Mouse (Mus musculus) CH12.LX (cell line): ENCODE data around the gene Grap. TPM values are rescaled to one million over a fixed set of nuclear protein-coding genes. Genes with fewer than 3 reads are reported as not detected.
A peak's percentile ranks its signal among the peaks of the same experiment; 100 is the strongest.

Experiments
- DNase-seq: peaks from one replicate; pipeline ENCODE4 v3.0.0-alpha.2; 2013; ENCODE audit errors: extremely low read depth
- H3K27ac ChIP-seq: 2 replicates; pipeline ENCODE4 v1.5.1; 2012; ENCODE audit warnings: low read depth, mild to moderate bottlenecking, control low read depth, moderate library complexity; ENCODE audit not compliant: insufficient read depth
- H3K27me3 ChIP-seq: replicated peaks from 2 replicates; pipeline ENCODE3; 2012; ENCODE audit warnings: inconsistent platforms
- H3K36me3 ChIP-seq, 2 experiments: replicated peaks in 1 of 2; 2 replicates each; pipeline versions ENCODE3 to v1.6.1; 2012; ENCODE audit warnings: inconsistent platforms in 1 of 2, low read length in 1 of 2, mild to moderate bottlenecking in 1 of 2, mixed read lengths in 1 of 2, moderate library complexity in 1 of 2; ENCODE audit not compliant: control insufficient read depth in 1 of 2, insufficient read depth in 1 of 2
- H3K4me1 ChIP-seq, 2 experiments: 2 replicates each; pipeline ENCODE4 v1.6.1; 2012; ENCODE audit warnings: inconsistent platforms in 1 of 2, moderate library complexity in 1 of 2; ENCODE audit not compliant: insufficient read depth in 2 of 2, control insufficient read depth in 1 of 2
- H3K4me2 ChIP-seq: 2 replicates; pipeline ENCODE4 v1.6.1; 2012; ENCODE audit warnings: low read depth, mild to moderate bottlenecking, control low read depth; ENCODE audit not compliant: poor library complexity, insufficient read depth, severe bottlenecking
- H3K4me3 ChIP-seq, 3 experiments: fragments of 150-350 bp in 1 of 3; sonication (generic) in 1 of 3; replicated peaks in 1 of 3; 2 replicates each; pipeline versions ENCODE3 to v1.5.1; 2011 to 2012; ENCODE audit warnings: low read depth in 2 of 3, low read length in 2 of 3, mild to moderate bottlenecking in 2 of 3, moderate library complexity in 2 of 3, control low read depth in 1 of 3, improper control_type of control experiment in 1 of 3, inconsistent platforms in 1 of 3, mixed read lengths in 1 of 3; ENCODE audit not compliant: poor library complexity in 1 of 3
- H3K79me2 ChIP-seq: replicated peaks from 2 replicates; pipeline ENCODE4 v1.6.1; 2012; ENCODE audit warnings: mild to moderate bottlenecking, moderate library complexity; ENCODE audit not compliant: control insufficient read depth, poor library complexity, insufficient read depth, severe bottlenecking; ENCODE audit errors: extremely low read depth
- H3K9ac ChIP-seq: 2 replicates; pipeline ENCODE4 v1.6.1; 2012; ENCODE audit warnings: low read depth, mild to moderate bottlenecking, control low read depth, moderate library complexity; ENCODE audit not compliant: insufficient read depth
- H3K9me3 ChIP-seq: replicated peaks from 2 replicates; pipeline ENCODE3; 2012; ENCODE audit warnings: low read length, inconsistent platforms, mixed read lengths
- BHLHE40 ChIP-seq: IDR thresholded peaks from 2 replicates; pipeline ENCODE4 v1.6.1; 2011; ENCODE audit warnings: mild to moderate bottlenecking, low read depth, low read length, improper control_type of control experiment
- CHD1 ChIP-seq: IDR thresholded peaks from 2 replicates; pipeline ENCODE4 v1.6.1; 2012; ENCODE audit warnings: low read depth, low read length, improper control_type of control experiment, inconsistent platforms
- CHD2 ChIP-seq: IDR thresholded peaks from 2 replicates; pipeline ENCODE4 v1.6.1; 2011; ENCODE audit warnings: low read length, improper control_type of control experiment
- CTCF ChIP-seq, 2 experiments: IDR thresholded peaks in 1 of 2; conservative IDR thresholded peaks in 1 of 2; 2 replicates each; pipeline ENCODE4 v1.5.1; 2011 to 2012; ENCODE audit warnings: low read depth in 2 of 2, low read length in 2 of 2, improper control_type of control experiment in 1 of 2, inconsistent platforms in 1 of 2, mild to moderate bottlenecking in 1 of 2, moderate library complexity in 1 of 2
- E2F4 ChIP-seq: IDR thresholded peaks from 2 replicates; pipeline ENCODE4 v1.6.1; 2011; ENCODE audit warnings: low read depth, low read length, improper control_type of control experiment; ENCODE audit not compliant: insufficient replicate concordance
- ELF1 ChIP-seq: IDR thresholded peaks from 2 replicates; pipeline ENCODE4 v1.6.1; 2014; ENCODE audit warnings: low read depth, mild to moderate bottlenecking, inconsistent platforms, low read length, improper control_type of control experiment
- EP300 ChIP-seq: IDR thresholded peaks from 2 replicates; pipeline ENCODE4 v1.6.1; 2011; ENCODE audit warnings: low read length, improper control_type of control experiment
- ETS1 ChIP-seq: conservative IDR thresholded peaks from 2 replicates; pipeline ENCODE4 v1.6.1; 2012; ENCODE audit warnings: low read depth, mild to moderate bottlenecking, inconsistent platforms, low read length, improper control_type of control experiment, moderate library complexity
- GABPA ChIP-seq: IDR thresholded peaks from 2 replicates; pipeline ENCODE4 v1.6.1; 2012; ENCODE audit warnings: low read depth, low read length, improper control_type of control experiment, inconsistent platforms; ENCODE audit not compliant: insufficient replicate concordance
- HCFC1 ChIP-seq: IDR thresholded peaks from 2 replicates; pipeline ENCODE4 v1.6.1; 2012; ENCODE audit warnings: low read depth, mild to moderate bottlenecking, inconsistent platforms, low read length, improper control_type of control experiment
- IRF4 ChIP-seq: IDR thresholded peaks from 2 replicates; pipeline ENCODE4 v1.6.1; 2014; ENCODE audit warnings: low read depth, mild to moderate bottlenecking, inconsistent platforms, low read length, improper control_type of control experiment
- JUN ChIP-seq: IDR thresholded peaks from 2 replicates; pipeline ENCODE4 v1.6.1; 2011; ENCODE audit warnings: low read depth, mild to moderate bottlenecking, low read length, improper control_type of control experiment, moderate library complexity; ENCODE audit not compliant: insufficient read depth
- JUND ChIP-seq: conservative IDR thresholded peaks from 2 replicates; pipeline ENCODE4 v1.6.1; 2011; ENCODE audit warnings: low read depth, low read length, improper control_type of control experiment
- KAT2A ChIP-seq: IDR thresholded peaks from 2 replicates; pipeline ENCODE4 v1.6.1; 2012; ENCODE audit warnings: low read length, improper control_type of control experiment, inconsistent platforms; ENCODE audit not compliant: insufficient replicate concordance
- MAFK ChIP-seq: IDR thresholded peaks from 2 replicates; pipeline ENCODE4 v1.6.1; 2011; ENCODE audit warnings: low read length, improper control_type of control experiment; ENCODE audit not compliant: insufficient replicate concordance
- MAX ChIP-seq: IDR thresholded peaks from 2 replicates; pipeline ENCODE4 v1.6.1; 2011; ENCODE audit warnings: low read length, improper control_type of control experiment
- MAZ ChIP-seq: IDR thresholded peaks from 2 replicates; pipeline ENCODE4 v1.6.1; 2012; ENCODE audit warnings: low read depth, mild to moderate bottlenecking, inconsistent platforms, low read length, improper control_type of control experiment, moderate library complexity
- MEF2A ChIP-seq: IDR thresholded peaks from 2 replicates; pipeline ENCODE4 v1.6.1; 2014; ENCODE audit warnings: low read depth, mild to moderate bottlenecking, inconsistent platforms, low read length, improper control_type of control experiment, borderline replicate concordance
- MXI1 ChIP-seq: IDR thresholded peaks from 2 replicates; pipeline ENCODE4 v1.6.1; 2011; ENCODE audit warnings: mild to moderate bottlenecking, low read depth, low read length, improper control_type of control experiment
- MYC ChIP-seq: IDR thresholded peaks from 2 replicates; pipeline ENCODE4 v1.6.1; 2011; ENCODE audit warnings: low read depth, mild to moderate bottlenecking, improper control_type of control experiment, low read length
- NELFE ChIP-seq: IDR thresholded peaks from 2 replicates; pipeline ENCODE4 v1.6.1; 2011; ENCODE audit warnings: low read depth, low read length, improper control_type of control experiment
- NRF1 ChIP-seq: IDR thresholded peaks from 2 replicates; pipeline ENCODE4 v1.6.1; 2014; ENCODE audit warnings: low read depth, mild to moderate bottlenecking, inconsistent platforms, low read length, improper control_type of control experiment, moderate library complexity
- PAX5 ChIP-seq: IDR thresholded peaks from 2 replicates; pipeline ENCODE4 v1.6.1; 2012; ENCODE audit warnings: low read length, inconsistent platforms, mixed read lengths
- POLR2A ChIP-seq: IDR thresholded peaks from 2 replicates; pipeline ENCODE4 v1.6.1; 2011; ENCODE audit warnings: low read depth, mild to moderate bottlenecking, improper control_type of control experiment, low read length
- POLR2AphosphoS2 ChIP-seq: IDR thresholded peaks from 2 replicates; pipeline ENCODE4 v1.6.1; 2011; ENCODE audit warnings: low read depth, low read length, improper control_type of control experiment
- RAD21 ChIP-seq: IDR thresholded peaks from 2 replicates; pipeline ENCODE4 v1.6.1; 2011; ENCODE audit warnings: low read depth, mild to moderate bottlenecking, low read length, improper control_type of control experiment, moderate library complexity
- RCOR1 ChIP-seq: conservative IDR thresholded peaks from 2 replicates; pipeline ENCODE4 v1.6.1; 2012; ENCODE audit warnings: low read depth, mild to moderate bottlenecking, inconsistent platforms, low read length, improper control_type of control experiment
- SIN3A ChIP-seq: IDR thresholded peaks from 2 replicates; pipeline ENCODE4 v1.6.1; 2012; ENCODE audit warnings: low read length, improper control_type of control experiment, inconsistent platforms
- SMC3 ChIP-seq: IDR thresholded peaks from 2 replicates; pipeline ENCODE4 v1.6.1; 2011; ENCODE audit warnings: low read depth, low read length, improper control_type of control experiment
- TBP ChIP-seq: conservative IDR thresholded peaks from 2 replicates; pipeline ENCODE4 v1.6.1; 2011; ENCODE audit warnings: low read depth, low read length, improper control_type of control experiment
- TCF12 ChIP-seq: IDR thresholded peaks from 2 replicates; pipeline ENCODE4 v1.6.1; 2014; ENCODE audit warnings: low read depth, mild to moderate bottlenecking, inconsistent platforms, low read length, improper control_type of control experiment
- UBTF ChIP-seq: IDR thresholded peaks from 2 replicates; pipeline ENCODE4 v1.6.1; 2012; ENCODE audit warnings: low read depth, mild to moderate bottlenecking, inconsistent platforms, low read length, improper control_type of control experiment, moderate library complexity
- USF1 ChIP-seq: IDR thresholded peaks from 2 replicates; pipeline ENCODE4 v1.6.1; 2014; ENCODE audit warnings: low read depth, mild to moderate bottlenecking, inconsistent platforms, low read length, improper control_type of control experiment
- USF2 ChIP-seq: conservative IDR thresholded peaks from 2 replicates; pipeline ENCODE4 v1.6.1; 2011; ENCODE audit warnings: low read depth, low read length, improper control_type of control experiment
- ZC3H11A ChIP-seq: IDR thresholded peaks from 2 replicates; pipeline ENCODE4 v1.6.1; 2012; ENCODE audit warnings: low read depth, mild to moderate bottlenecking, inconsistent platforms, low read length, improper control_type of control experiment
- ZKSCAN1 ChIP-seq: IDR thresholded peaks from 2 replicates; pipeline ENCODE4 v1.6.1; 2012; ENCODE audit warnings: low read depth, inconsistent platforms, low read length, improper control_type of control experiment, borderline replicate concordance
- ZMIZ1 ChIP-seq: IDR thresholded peaks from 2 replicates; pipeline ENCODE4 v1.6.1; 2012; ENCODE audit warnings: low read depth, mild to moderate bottlenecking, inconsistent platforms, low read length, improper control_type of control experiment
- ZNF384 ChIP-seq: IDR thresholded peaks from 2 replicates; pipeline ENCODE4 v1.6.1; 2012; ENCODE audit warnings: low read depth, low read length, improper control_type of control experiment, inconsistent platforms
- dilution Hi-C: fragments of 300-500 bp; cut with MboI; formaldehyde crosslinking; loops from 2 replicates; pipeline ENCODE4 v1.14.3; 2020; ENCODE audit warnings: low sequenced_read_pairs; ENCODE audit not compliant: extremely low pct_unique_long_range_greater_than_20kb, extremely low pct_ligation_motif_present
- in situ Hi-C: fragments of 300-500 bp; cut with MboI; formaldehyde crosslinking; loops from 3 replicates; pipeline ENCODE4 v1.14.3; 2019; ENCODE audit warnings: low sequenced_read_pairs, low pct_ligation_motif_present, low pct_unique_long_range_greater_than_20kb, mixed read lengths
- polyA plus RNA-seq: library from polyadenylated mRNA; unstranded; fragments of >175 nt; gene quantifications from 2 replicates; pipeline ENCODE4 v1.2.1, GENCODE M21; 2012; ENCODE audit warnings: low read depth; ENCODE audit not compliant: insufficient read length
- total RNA-seq, 2 experiments: library from RNA; depleted of rRNA; stranded (reverse); fragments of 300-350 nt in 1 of 2; fragments of >200 nt in 1 of 2; gene quantifications; 2 replicates each; pipeline ENCODE4 v1.2.3; 2012 to 2014

Grap gene
- total and polyA plus RNA-seq, 3 experiments: 274 to 412 (median 280) TPM

DNA sequence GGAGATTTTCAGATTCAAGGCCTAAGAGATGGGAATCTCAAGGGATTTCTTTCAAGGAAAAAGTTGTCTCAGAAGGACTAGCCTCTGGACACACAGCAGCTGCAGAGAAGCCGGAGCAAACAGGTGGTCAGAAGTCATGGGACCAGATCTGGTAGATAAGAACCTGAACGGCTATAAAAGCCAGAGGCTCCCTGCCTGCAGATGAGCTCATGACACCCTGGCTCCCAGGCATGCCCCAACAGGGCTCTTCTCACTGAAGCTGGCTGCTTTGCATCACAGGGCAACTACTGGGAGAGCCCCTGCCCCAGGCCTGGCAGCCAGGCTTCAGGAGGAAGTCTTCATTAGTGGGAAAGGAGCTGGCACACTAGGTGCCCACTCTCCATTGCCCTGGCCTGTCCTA, 22.3 kb downstream of the Grap start:
- peaks cover 34 to 39% of the 10 kb centered on the region in 2 experiments for H3K36me3 ChIP-seq
- DNase-seq: peak; percentile 86
- TF ChIP-seq UBTF (0 out of 2 replicates have a peak, but pooled peaks have one; percentile 28), USF1 (no peak), GABPA (no peak), HCFC1 (no peak; the same call in 1 of the 2 replicates), ZC3H11A (no peak), E2F4 (0 out of 2 replicates have a peak, but pooled peaks have one; percentile 23), TCF12 (peak; percentile 95), NRF1 (peak; percentile 58), POLR2AphosphoS2 (0 out of 2 replicates have a peak, but pooled peaks have one; percentile 12), IRF4 (peak; percentile 91), MAFK (no peak), NELFE (peak; percentile 53; the same call in 1 of the 2 replicates), CHD2 (peak; percentile 71), POLR2A (peak; percentile 65), EP300 (peak; percentile 88), MAZ (peak; percentile 85; the same call in 1 of the 2 replicates), ETS1 (peak; percentile 90), RCOR1 (peak; percentile 88), USF2 (no peak), BHLHE40 (peak; percentile 83), SIN3A (peak; percentile 73; the same call in 1 of the 2 replicates), TBP (peak; percentile 83), SMC3 (peak; percentile 32; the same call in 1 of the 2 replicates), ZKSCAN1 (peak; percentile 58; the same call in 1 of the 2 replicates), CTCF (conservative IDR thresholded peaks at IDR 0.05 in 1 of 2, IDR thresholded peaks at IDR 0.05 in 1 of 2; ENCODE audit: low read depth in 2 of 2, low read length in 2 of 2) (no peak; a peak in 1 of 4 replicates), MEF2A (peak; percentile 90), JUND (no peak; the same call in 1 of the 2 replicates), ZNF384 (peak; percentile 28; the same call in 1 of the 2 replicates), ELF1 (peak; percentile 44), JUN (peak; percentile 50; the same call in 1 of the 2 replicates), CHD1 (peak; percentile 98), MXI1 (peak; percentile 72), PAX5 (no peak), MAX (peak; percentile 79), KAT2A (no peak), RAD21 (no peak; the same call in 1 of the 2 replicates), MYC (peak; percentile 83), ZMIZ1 (peak; percentile 41; the same call in 1 of the 2 replicates)
- H3K27me3 ChIP-seq: no peaks in the 10 kb centered on the region
- in situ Hi-C loops: no loop called here
- H3K4me2 ChIP-seq: peak overlapping the region; percentile 40
- peak overlapping the region; percentile 65 for H3K9ac ChIP-seq
- no peaks in the 10 kb centered on the region for H3K9me3 ChIP-seq
- H3K4me3 ChIP-seq: peak overlapping the region in 1 of 3 experiments; percentile 9
- peaks cover 58 to 99% of the 10 kb centered on the region in 2 experiments for H3K4me1 ChIP-seq
- 0 out of 2 replicates have a peak, but pooled peaks cover 1% of the 10 kb centered on the region for H3K79me2 ChIP-seq
- dilution Hi-C loops: no loop called here
- H3K27ac ChIP-seq: peak overlapping the region; percentile 90
